Comparison of ENCODE assay signal across 26 mouse cellular contexts in genomic region chr12:52297988-52298387, GRCm38 (mm10).
"Had no signal": no experiment of that assay in that cellular context is flagged by ENCODE, and none has a peak within 500 bp of the region (broad histone marks: within the 10 kb centered on the region; RNA-seq: fewer than 3 reads in every experiment).

No protein-coding gene starts in this region.

- H3K9ac ChIP-seq: heart, embryonic 12.5 days; hindbrain, embryonic 13.5 days; hindbrain, embryonic 15.5 days; intestine, embryonic 15.5 days; kidney, embryonic 15.5 days; limb, embryonic 12.5 days; liver, embryonic 13.5 days; liver, embryonic 15.5 days had no signal

- H3K36me3 ChIP-seq: heart, embryonic 12.5 days; hindbrain, embryonic 13.5 days; hindbrain, embryonic 15.5 days; intestine, embryonic 15.5 days; kidney, embryonic 15.5 days; limb, embryonic 10.5 days; limb, embryonic 12.5 days; liver, embryonic 13.5 days; liver, embryonic 15.5 days had no signal

- H3K27me3 ChIP-seq: heart, embryonic 12.5 days; hindbrain, embryonic 13.5 days; hindbrain, embryonic 15.5 days; intestine, embryonic 15.5 days; kidney, embryonic 15.5 days; limb, embryonic 12.5 days; liver, embryonic 13.5 days; liver, embryonic 15.5 days had no signal

- ATAC-seq: hindbrain, postnatal 0 days; intestine, embryonic 15.5 days had no signal

- H3K9me3 ChIP-seq: heart, embryonic 12.5 days; hindbrain, embryonic 13.5 days; hindbrain, embryonic 15.5 days; intestine, embryonic 15.5 days; kidney, embryonic 15.5 days; limb, embryonic 10.5 days; limb, embryonic 12.5 days; liver, embryonic 13.5 days; liver, embryonic 15.5 days had no signal

- H3K4me3 ChIP-seq: heart, adult 2 months; heart, embryonic 12.5 days; hindbrain, embryonic 13.5 days; hindbrain, embryonic 15.5 days; intestine, embryonic 15.5 days; kidney, embryonic 15.5 days; limb, embryonic 10.5 days; limb, embryonic 12.5 days; liver, embryonic 13.5 days; liver, embryonic 15.5 days had no signal

- H3K27ac ChIP-seq: heart, adult 2 months; hindbrain, embryonic 13.5 days; hindbrain, embryonic 15.5 days; hindbrain, postnatal 0 days; intestine, embryonic 15.5 days; kidney, embryonic 15.5 days; kidney, postnatal 0 days; limb, embryonic 10.5 days; limb, embryonic 12.5 days; liver, embryonic 13.5 days; liver, embryonic 15.5 days had no signal

- H3K4me1 ChIP-seq: intestine, embryonic 15.5 days; kidney, embryonic 15.5 days; limb, embryonic 10.5 days; limb, embryonic 12.5 days; liver, embryonic 15.5 days had no signal

- H3K4me2 ChIP-seq: heart, embryonic 12.5 days; hindbrain, embryonic 13.5 days; hindbrain, embryonic 15.5 days; intestine, embryonic 15.5 days; kidney, embryonic 15.5 days; limb, embryonic 12.5 days; liver, embryonic 11.5 days; liver, embryonic 13.5 days; liver, embryonic 15.5 days had no signal

- DNase-seq: gastrocnemius, postnatal 14 days; gastrocnemius, postnatal 36 days; heart, adult 11 months; heart, adult 2 months; heart, postnatal 10 days; heart, postnatal 36 days; kidney, adult 11 months; kidney, adult 2 months; kidney, adult 9 months; kidney, postnatal 14 days; kidney, postnatal 36 days; layer of hippocampus, adult 9-11 months; layer of hippocampus, postnatal 36 days; liver; liver, embryonic 13.5 days had no signal
